Mouse (Mus musculus): ENCODE results near the gene Gtf2a1l. TPM values are rescaled to one million over a fixed set of nuclear protein-coding genes. Genes with fewer than 3 reads are reported as not detected.

The Gtf2a1l gene
- polyA plus RNA-seq (2014; fragmentation: Nextera tagmentation; extraction: Ambion mirVana): not detected in 2 replicates

- WGBS: 25% methylated on average over 21 of the region's 21 CpGs
- Histone ChIP-seq H3K9ac (ENCODE audit: low read length) (peak within 1 kb of the TSS; percentile 44; the same call in 1 of the 2 replicates), H3K27ac (replicated peaks in 1 of 2; ENCODE audit: control insufficient read depth in 1 of 2, insufficient read depth in 1 of 2, low read depth in 2 of 2, low read length in 2 of 2) (no peak within 1 kb of the TSS), H3K4me3 (ENCODE audit: control insufficient read depth in 1 of 2, insufficient read depth in 1 of 2, low read depth in 1 of 2, low read length in 2 of 2) (peak within 1 kb of the TSS; percentile 8 to 18), H3K9me3 (ENCODE audit: control insufficient read depth, low read length) (no peaks in the 10 kb centered on the region), H3K36me3 (ENCODE audit: control insufficient read depth, insufficient read depth, low read length) (no peaks in the 10 kb centered on the region), H3K4me2 (ENCODE audit: low read length) (peak within 1 kb of the TSS; percentile 56), H3K4me1 (ENCODE audit: control insufficient read depth in 2 of 2, insufficient read depth in 2 of 2, low read length in 2 of 2) (peaks cover 0 to 2% of the 10 kb centered on the region in 2 experiments; a peak in 1 of 4 replicates), H3K27me3 (ENCODE audit: control insufficient read depth, insufficient read depth, low read length) (no peaks in the 10 kb centered on the region)
- ATAC-seq (ENCODE audit: insufficient number of reproducible peaks, insufficient read depth, low FRiP score, low read depth): no peak
These were observed at the start of gene Gtf2a1l for GRCm38 (mm10) chr17:88668452-88668851. TSS of gene Gtf2a1l (plus strand) at chr17:88668660.

GRCm38 (mm10) chr17:88620935-88621334 lies 47.5 kb upstream of the Gtf2a1l start:
- H3K27me3 ChIP-seq (ENCODE audit: control insufficient read depth, insufficient read depth, low read length): no peaks in the 10 kb centered on the region
- peaks cover 8% of the 10 kb centered on the region in 2 experiments for H3K4me1 ChIP-seq (ENCODE audit: control insufficient read depth in 2 of 2, insufficient read depth in 2 of 2, low read length in 2 of 2)
- H3K4me3 ChIP-seq (ENCODE audit: control insufficient read depth in 1 of 2, insufficient read depth in 1 of 2, low read depth in 1 of 2, low read length in 2 of 2): no peak overlapping the region
- ATAC-seq (ENCODE audit: insufficient number of reproducible peaks, insufficient read depth, low FRiP score, low read depth): no peak
- 67% methylated on average over 4 of the region's 4 CpGs for WGBS
- no peak overlapping the region for H3K9ac ChIP-seq (ENCODE audit: low read length)
- no peak overlapping the region for H3K4me2 ChIP-seq (ENCODE audit: low read length)
- H3K9me3 ChIP-seq (ENCODE audit: control insufficient read depth, low read length): no peaks in the 10 kb centered on the region
- H3K27ac ChIP-seq (replicated peaks in 1 of 2; ENCODE audit: control insufficient read depth in 1 of 2, insufficient read depth in 1 of 2, low read depth in 2 of 2, low read length in 2 of 2): no peak overlapping the region
- H3K36me3 ChIP-seq (ENCODE audit: control insufficient read depth, insufficient read depth, low read length): 0 out of 2 replicates have a peak, but pooled peaks cover 11% of the 10 kb centered on the region

GRCm38 (mm10) chr17:88621374-88621773 lies 47.1 kb upstream of the Gtf2a1l start:
- H3K36me3 ChIP-seq (ENCODE audit: control insufficient read depth, insufficient read depth, low read length): 0 out of 2 replicates have a peak, but pooled peaks cover 11% of the 10 kb centered on the region
- H3K4me3 ChIP-seq (ENCODE audit: control insufficient read depth in 1 of 2, insufficient read depth in 1 of 2, low read depth in 1 of 2, low read length in 2 of 2): no peak overlapping the region
- H3K9me3 ChIP-seq (ENCODE audit: control insufficient read depth, low read length): no peaks in the 10 kb centered on the region
- no peak overlapping the region for H3K27ac ChIP-seq (replicated peaks in 1 of 2; ENCODE audit: control insufficient read depth in 1 of 2, insufficient read depth in 1 of 2, low read depth in 2 of 2, low read length in 2 of 2)
- ATAC-seq (ENCODE audit: insufficient number of reproducible peaks, insufficient read depth, low FRiP score, low read depth): no peak
- peaks cover 12 to 13% of the 10 kb centered on the region in 2 experiments for H3K4me1 ChIP-seq (ENCODE audit: control insufficient read depth in 2 of 2, insufficient read depth in 2 of 2, low read length in 2 of 2)
- WGBS: 59% methylated on average over 3 of the region's 3 CpGs
- H3K27me3 ChIP-seq (ENCODE audit: control insufficient read depth, insufficient read depth, low read length): no peaks in the 10 kb centered on the region
- no peak overlapping the region for H3K4me2 ChIP-seq (ENCODE audit: low read length)
- no peak overlapping the region for H3K9ac ChIP-seq (ENCODE audit: low read length)

- ATAC-seq (ENCODE audit: insufficient number of reproducible peaks, insufficient read depth, low FRiP score, low read depth): no peak
- 88% methylated on average over 1 of the region's 1 CpGs for WGBS
These were observed 45.7 kb upstream of the Gtf2a1l start for GRCm38 (mm10) chr17:88622711-88623110.

GRCm38 (mm10) chr17:88624386-88624785 lies 44.1 kb upstream of the Gtf2a1l start:
- peaks cover 27 to 37% of the 10 kb centered on the region in 2 experiments for H3K4me1 ChIP-seq (ENCODE audit: control insufficient read depth in 2 of 2, insufficient read depth in 2 of 2, low read length in 2 of 2)
- no peak overlapping the region for H3K9ac ChIP-seq (ENCODE audit: low read length)
- H3K4me2 ChIP-seq (ENCODE audit: low read length): no peak overlapping the region
- ATAC-seq (ENCODE audit: insufficient number of reproducible peaks, insufficient read depth, low FRiP score, low read depth): no peak
- H3K9me3 ChIP-seq (ENCODE audit: control insufficient read depth, low read length): no peaks in the 10 kb centered on the region
- no peak overlapping the region for H3K4me3 ChIP-seq (ENCODE audit: control insufficient read depth in 1 of 2, insufficient read depth in 1 of 2, low read depth in 1 of 2, low read length in 2 of 2)
- 82% methylated on average over 4 of the region's 4 CpGs for WGBS
- H3K27me3 ChIP-seq (ENCODE audit: control insufficient read depth, insufficient read depth, low read length): no peaks in the 10 kb centered on the region
- H3K27ac ChIP-seq (replicated peaks in 1 of 2; ENCODE audit: control insufficient read depth in 1 of 2, insufficient read depth in 1 of 2, low read depth in 2 of 2, low read length in 2 of 2): no peak overlapping the region
- H3K36me3 ChIP-seq (ENCODE audit: control insufficient read depth, insufficient read depth, low read length): 0 out of 2 replicates have a peak, but pooled peaks cover 11% of the 10 kb centered on the region

More at GRCm38 (mm10) chr17:88622711-88623110, 45.7 kb upstream of the Gtf2a1l start:
- Histone ChIP-seq H3K4me2 (ENCODE audit: low read length) (no peak overlapping the region), H3K36me3 (ENCODE audit: control insufficient read depth, insufficient read depth, low read length) (0 out of 2 replicates have a peak, but pooled peaks cover 11% of the 10 kb centered on the region), H3K4me1 (ENCODE audit: control insufficient read depth in 2 of 2, insufficient read depth in 2 of 2, low read length in 2 of 2) (peaks cover 21% of the 10 kb centered on the region in 2 experiments), H3K27ac (replicated peaks in 1 of 2; ENCODE audit: control insufficient read depth in 1 of 2, insufficient read depth in 1 of 2, low read depth in 2 of 2, low read length in 2 of 2) (no peak overlapping the region), H3K27me3 (ENCODE audit: control insufficient read depth, insufficient read depth, low read length) (no peaks in the 10 kb centered on the region), H3K9ac (ENCODE audit: low read length) (no peak overlapping the region), H3K9me3 (ENCODE audit: control insufficient read depth, low read length) (no peaks in the 10 kb centered on the region), H3K4me3 (ENCODE audit: control insufficient read depth in 1 of 2, insufficient read depth in 1 of 2, low read depth in 1 of 2, low read length in 2 of 2) (no peak overlapping the region)

GRCm38 (mm10) chr17:88625350-88625749 lies 43.1 kb upstream of the Gtf2a1l start:
- ATAC-seq (ENCODE audit: insufficient number of reproducible peaks, insufficient read depth, low FRiP score, low read depth): no peak
- H3K4me1 ChIP-seq (ENCODE audit: control insufficient read depth in 2 of 2, insufficient read depth in 2 of 2, low read length in 2 of 2): peaks cover 35 to 47% of the 10 kb centered on the region in 2 experiments
- H3K27me3 ChIP-seq (ENCODE audit: control insufficient read depth, insufficient read depth, low read length): no peaks in the 10 kb centered on the region
- WGBS: 78% methylated on average over 13 of the region's 13 CpGs
- no peak overlapping the region for H3K4me2 ChIP-seq (ENCODE audit: low read length)
- H3K27ac ChIP-seq (replicated peaks in 1 of 2; ENCODE audit: control insufficient read depth in 1 of 2, insufficient read depth in 1 of 2, low read depth in 2 of 2, low read length in 2 of 2): peak overlapping the region; percentile 81 to 94
- H3K9ac ChIP-seq (ENCODE audit: low read length): no peak overlapping the region
- H3K9me3 ChIP-seq (ENCODE audit: control insufficient read depth, low read length): no peaks in the 10 kb centered on the region
- H3K36me3 ChIP-seq (ENCODE audit: control insufficient read depth, insufficient read depth, low read length): 0 out of 2 replicates have a peak, but pooled peaks cover 11% of the 10 kb centered on the region
- no peak overlapping the region for H3K4me3 ChIP-seq (ENCODE audit: control insufficient read depth in 1 of 2, insufficient read depth in 1 of 2, low read depth in 1 of 2, low read length in 2 of 2)

GRCm38 (mm10) chr17:88625931-88626330 lies 42.5 kb upstream of the Gtf2a1l start:
- no peaks in the 10 kb centered on the region for H3K27me3 ChIP-seq (ENCODE audit: control insufficient read depth, insufficient read depth, low read length)
- H3K36me3 ChIP-seq (ENCODE audit: control insufficient read depth, insufficient read depth, low read length): 0 out of 2 replicates have a peak, but pooled peaks cover 11% of the 10 kb centered on the region
- H3K4me3 ChIP-seq (ENCODE audit: control insufficient read depth in 1 of 2, insufficient read depth in 1 of 2, low read depth in 1 of 2, low read length in 2 of 2): no peak overlapping the region
- H3K9ac ChIP-seq (ENCODE audit: low read length): peak overlapping the region; percentile 60; the same call in 1 of the 2 replicates
- WGBS: 40% methylated on average over 7 of the region's 7 CpGs
- no peak for ATAC-seq (ENCODE audit: insufficient number of reproducible peaks, insufficient read depth, low FRiP score, low read depth)
- H3K27ac ChIP-seq (replicated peaks in 1 of 2; ENCODE audit: control insufficient read depth in 1 of 2, insufficient read depth in 1 of 2, low read depth in 2 of 2, low read length in 2 of 2): peak overlapping the region; percentile 81 to 94
- H3K9me3 ChIP-seq (ENCODE audit: control insufficient read depth, low read length): no peaks in the 10 kb centered on the region
- peaks cover 39 to 53% of the 10 kb centered on the region in 2 experiments for H3K4me1 ChIP-seq (ENCODE audit: control insufficient read depth in 2 of 2, insufficient read depth in 2 of 2, low read length in 2 of 2)
- H3K4me2 ChIP-seq (ENCODE audit: low read length): peak overlapping the region; percentile 54
